Mouse (Mus musculus): ENCODE measurements around the gene Fsd1l. TPM values are rescaled to one million over a fixed set of nuclear protein-coding genes. Genes with fewer than 3 reads are reported as not detected.

The Fsd1l gene
- 11.1 TPM for polyA plus RNA-seq (2014; fragmentation: Illumina TruSeq; extraction: RNeasy Lipid Tissue Mini Kit (QIAGEN cat#74804); ENCODE audit: low read depth, low replicate concordance)

GRCm38 (mm10) chr4:53631316-53632010, at the start of gene Fsd1l:
Fsd1l (plus strand) TSS chr4:53631471.

GRCm38 (mm10) chr4:53713704-53714050, 82.4 kb downstream of the Fsd1l start, which contains the start of gene Fktn:
Fktn (plus strand) TSS chr4:53713998.

Other genes starting within 250 kb of the Fsd1l start
- gene Slc44a1, start 191.1 kb upstream of the Fsd1l start, polyA plus RNA-seq (2014; fragmentation: Illumina TruSeq; extraction: RNeasy Lipid Tissue Mini Kit (QIAGEN cat#74804); ENCODE audit: low read depth, low replicate concordance), result 129 TPM
- 46.0 TPM for gene Fktn, start 82.5 kb downstream of the Fsd1l start, polyA plus RNA-seq (2014; fragmentation: Illumina TruSeq; extraction: RNeasy Lipid Tissue Mini Kit (QIAGEN cat#74804); ENCODE audit: low read depth, low replicate concordance)
- gene Tal2, start 148.2 kb downstream of the Fsd1l start, polyA plus RNA-seq (2014; fragmentation: Illumina TruSeq; extraction: RNeasy Lipid Tissue Mini Kit (QIAGEN cat#74804); ENCODE audit: low read depth, low replicate concordance), result 0.17 TPM
- 31.4 TPM for gene Tmem38b, start 194.6 kb downstream of the Fsd1l start, polyA plus RNA-seq (2014; fragmentation: Illumina TruSeq; extraction: RNeasy Lipid Tissue Mini Kit (QIAGEN cat#74804); ENCODE audit: low read depth, low replicate concordance)